Mouse (Mus musculus) liver, embryonic 12.5 days (tissue): Measurements from ENCODE around the gene Cd80. TPM values are rescaled to one million over a fixed set of nuclear protein-coding genes. Genes with fewer than 3 reads are reported as not detected.

Source experiments
- ATAC-seq: fragments of 200-750 bp; cut with Nextera tagmentation; 2 replicates; pipeline ENCODE4 v1.8.0; 2017; ENCODE audit warnings: moderate number of reproducible peaks, mild to moderate bottlenecking, moderate library complexity
- H3K27ac ChIP-seq: fragments of 300-500 bp; sonication (generic); 2 replicates; pipeline ENCODE4 v1.5.1; 2016; ENCODE audit warnings: mild to moderate bottlenecking
- H3K27me3 ChIP-seq: fragments of 300-500 bp; sonication (generic); replicated peaks from 2 replicates; pipeline ENCODE4 v1.6.1; 2016; ENCODE audit warnings: mild to moderate bottlenecking, moderate library complexity
- H3K36me3 ChIP-seq: fragments of 300-500 bp; sonication (generic); 2 replicates; pipeline ENCODE4 v1.6.1; 2016; ENCODE audit warnings: mild to moderate bottlenecking, moderate library complexity
- H3K4me1 ChIP-seq: fragments of 300-500 bp; sonication (generic); 2 replicates; pipeline ENCODE4 v1.6.1; 2016
- H3K4me2 ChIP-seq: fragments of 300-500 bp; sonication (generic); 2 replicates; pipeline ENCODE4 v1.6.1; 2016; ENCODE audit warnings: mild to moderate bottlenecking, moderate library complexity
- H3K4me3 ChIP-seq: fragments of 300-500 bp; sonication (generic); 2 replicates; pipeline ENCODE4 v1.5.1; 2016; ENCODE audit warnings: mild to moderate bottlenecking, moderate library complexity
- H3K9ac ChIP-seq: fragments of 300-500 bp; sonication (generic); 2 replicates; pipeline ENCODE4 v1.6.1; 2016; ENCODE audit warnings: mild to moderate bottlenecking, moderate library complexity
- H3K9me3 ChIP-seq: fragments of 300-500 bp; sonication (generic); replicated peaks from 2 replicates; pipeline ENCODE4 v1.6.1; 2016; ENCODE audit warnings: mild to moderate bottlenecking, moderate library complexity
- WGBS: fragments of 180-500 bp; shearing (Covaris S2); methylation state at CpG from one replicate; pipeline ENCODE4 v1.1.7; 2016; ENCODE audit not compliant: insufficient replicate concordance; 5-methylcytosine and 5-hydroxymethylcytosine counted together
- polyA plus RNA-seq: library from polyadenylated mRNA; unstranded; fragments of >200 nt; fragmentation: Nextera tagmentation; extraction: Ambion mirVana; gene quantifications from 2 replicates; pipeline ENCODE4 v1.2.1, GENCODE M21; 2016

Cd80 gene
- polyA plus RNA-seq, 1 experiment from 2014 or later, result 0.19 TPM

GRCm38 (mm10) chr16:38451421-38452205 lies 3.7 kb upstream of the Cd80 start:
- Histone ChIP-seq H3K27ac (peak overlapping the region; percentile 85), H3K9ac (peak overlapping the region; percentile 87), H3K4me1 (peaks cover 33% of the 10 kb centered on the region), H3K4me3 (peak overlapping the region; percentile 74), H3K9me3 (no peaks in the 10 kb centered on the region), H3K27me3 (no peaks in the 10 kb centered on the region), H3K36me3 (peaks cover 38% of the 10 kb centered on the region), H3K4me2 (peak overlapping the region; percentile 84)
- ATAC-seq, result no peak
- 46% methylated on average over 12 of the region's 12 CpGs for WGBS

DNA sequence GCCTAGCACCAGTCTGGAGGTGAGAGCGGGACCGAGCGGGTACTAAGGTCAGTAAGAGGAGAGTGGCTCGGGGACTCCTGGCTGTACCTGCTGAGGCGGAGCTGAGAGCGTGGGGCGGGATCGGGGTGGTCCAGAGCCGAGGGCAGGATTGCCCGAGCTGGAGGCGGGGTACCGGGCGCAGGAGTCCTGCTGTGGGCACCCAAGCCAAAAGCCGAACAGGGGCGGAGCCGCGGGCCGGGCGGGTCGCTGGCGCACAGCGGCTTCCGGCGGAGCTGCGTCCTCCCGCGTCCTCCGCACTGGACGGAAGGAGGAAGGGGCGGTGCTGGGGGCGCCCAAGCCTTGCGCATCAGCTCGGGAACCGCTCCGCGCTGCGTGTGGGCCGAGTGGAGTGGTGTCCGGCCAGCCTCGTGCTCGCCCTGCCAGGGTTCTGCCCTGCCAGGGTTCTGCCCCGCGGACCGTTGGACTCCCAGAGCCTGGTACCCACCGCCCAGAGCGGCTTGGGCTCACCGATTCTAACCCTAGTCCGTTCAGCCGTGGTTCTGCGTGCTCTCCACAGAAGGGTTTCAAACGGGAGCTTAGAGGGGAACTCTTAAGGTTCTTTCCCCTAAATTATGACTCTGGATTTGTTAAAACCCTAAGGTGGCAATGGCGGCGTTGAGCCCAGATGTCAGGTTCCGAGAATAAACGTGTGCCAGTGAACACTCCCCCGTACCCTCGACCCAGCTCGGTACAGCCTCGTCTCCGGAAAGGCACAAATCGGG lies 2.7 kb upstream of the Cd80 start, which contains the start of gene Adprh:
TSS of gene Adprh (minus strand) at position 262 of the 761 bp plus-strand sequence.
- H3K4me2 ChIP-seq, result peak within 1 kb of the TSS; percentile 84
- peak within 1 kb of the TSS; percentile 87 for H3K9ac ChIP-seq
- H3K4me1 ChIP-seq, result peaks cover 43% of the 10 kb centered on the region
- peak within 1 kb of the TSS; percentile 74 for H3K4me3 ChIP-seq
- WGBS, result under 1% methylated on average over 61 of the region's 61 CpGs
- H3K9me3 ChIP-seq, result no peaks in the 10 kb centered on the region
- peak within 1 kb of the TSS; percentile 85 for H3K27ac ChIP-seq
- no peaks in the 10 kb centered on the region for H3K27me3 ChIP-seq
- peak; percentile 94 for ATAC-seq
- peaks cover 28% of the 10 kb centered on the region for H3K36me3 ChIP-seq

- H3K36me3 ChIP-seq, result peaks cover 22% of the 10 kb centered on the region
- H3K9ac ChIP-seq, result peak overlapping the region; percentile 87
- no peaks in the 10 kb centered on the region for H3K9me3 ChIP-seq
- H3K4me1 ChIP-seq, result peaks cover 44% of the 10 kb centered on the region
- H3K4me3 ChIP-seq, result peak overlapping the region; percentile 74
- H3K27me3 ChIP-seq, result no peaks in the 10 kb centered on the region
- peak overlapping the region; percentile 84 for H3K4me2 ChIP-seq
- no peak for ATAC-seq
- 28% methylated on average over 3 of the region's 3 CpGs for WGBS
- peak overlapping the region; percentile 85 for H3K27ac ChIP-seq
Observed at GRCm38 (mm10) chr16:38453203-38453553, 2.2 kb upstream of the Cd80 start.

- H3K4me3 ChIP-seq, result no peak overlapping the region
- H3K36me3 ChIP-seq, result peaks cover 15% of the 10 kb centered on the region
- H3K4me2 ChIP-seq, result peak overlapping the region; percentile 21; the same call in 1 of the 2 replicates
- peaks cover 52% of the 10 kb centered on the region for H3K4me1 ChIP-seq
- no peak overlapping the region for H3K9ac ChIP-seq
- H3K27ac ChIP-seq, result peak overlapping the region; percentile 70
- H3K9me3 ChIP-seq, result no peaks in the 10 kb centered on the region
- 31% methylated on average over 4 of the region's 4 CpGs for WGBS
- ATAC-seq, result peak; percentile 63
- no peaks in the 10 kb centered on the region for H3K27me3 ChIP-seq
Observed at GRCm38 (mm10) chr16:38453952-38454351, 1.4 kb upstream of the Cd80 start.

DNA sequence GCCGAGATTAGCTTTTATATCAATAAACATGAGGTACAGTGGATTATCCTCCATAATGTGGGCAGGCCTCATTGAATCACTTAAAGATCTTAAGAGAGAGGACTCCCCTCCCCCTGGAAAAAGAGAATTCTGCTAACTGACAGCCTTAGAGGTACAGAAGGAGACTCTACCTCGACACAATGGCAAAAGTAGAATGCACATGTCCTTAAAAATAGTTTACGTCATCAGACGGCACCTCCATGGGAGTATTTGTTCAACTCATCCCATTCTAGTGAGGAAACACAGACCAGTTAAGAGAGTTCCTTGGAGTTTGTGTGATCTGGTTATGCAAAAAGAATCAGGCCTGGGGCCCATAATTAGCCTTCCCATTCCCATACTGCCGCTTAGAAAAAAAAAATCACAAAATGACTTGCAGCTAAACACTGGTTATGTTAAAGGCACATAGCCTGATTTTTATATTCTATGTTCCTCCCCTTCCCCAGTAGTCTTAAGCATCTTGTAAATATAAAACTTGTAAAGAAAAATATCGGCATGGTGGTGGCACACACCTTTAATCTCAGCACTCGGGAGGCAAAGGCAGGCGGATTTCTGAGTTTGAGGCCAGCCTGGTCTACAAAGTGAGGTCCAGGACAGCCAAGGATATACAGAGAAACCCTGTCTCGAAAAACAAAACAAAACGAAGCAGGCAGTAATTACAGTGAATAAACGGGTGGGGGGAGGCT lies 667 bp upstream of the Cd80 start:
- Histone ChIP-seq H3K36me3 (peaks cover 8% of the 10 kb centered on the region), H3K9ac (no peak overlapping the region), H3K4me2 (no peak overlapping the region), H3K27me3 (no peaks in the 10 kb centered on the region), H3K27ac (peak overlapping the region; percentile 70; the same call in 1 of the 2 replicates), H3K9me3 (no peaks in the 10 kb centered on the region), H3K4me3 (no peak overlapping the region), H3K4me1 (peaks cover 53% of the 10 kb centered on the region)
- no peak for ATAC-seq
- 72% methylated on average over 11 of the region's 11 CpGs for WGBS

DNA sequence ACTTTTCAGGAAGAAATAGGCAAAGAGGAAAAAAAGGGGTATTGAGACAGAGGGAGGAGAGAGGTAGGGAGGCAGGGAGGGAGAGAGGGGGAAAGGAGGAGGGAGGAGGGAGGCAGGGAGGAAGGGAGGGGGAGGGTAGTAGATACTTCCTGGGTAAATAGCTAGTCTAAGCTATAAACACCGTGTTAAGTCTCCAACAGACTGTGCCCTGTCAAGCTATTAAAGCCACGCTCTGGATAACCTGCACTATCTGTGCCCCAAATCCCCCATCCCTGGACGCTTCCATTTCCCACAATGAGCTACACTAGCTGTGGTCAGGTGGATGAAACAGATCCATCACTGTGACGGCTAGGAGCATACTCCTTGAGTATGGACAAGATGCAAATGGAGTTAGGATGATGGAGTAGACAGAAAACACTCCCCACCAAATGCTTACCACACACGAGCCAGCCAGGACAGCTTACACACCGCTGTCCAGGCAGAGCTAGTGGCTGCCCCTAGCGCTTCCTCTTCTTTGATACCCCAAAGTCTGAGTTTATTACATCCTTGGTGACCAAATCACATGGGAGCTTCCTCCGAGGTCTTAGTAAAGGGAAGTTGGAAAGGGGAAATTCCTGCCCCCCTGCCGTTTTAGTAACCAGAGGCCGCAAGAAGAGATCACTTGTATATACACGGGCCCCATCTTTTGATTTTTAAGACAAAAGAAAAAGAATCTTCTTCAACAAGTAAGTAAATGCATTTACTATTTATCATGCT lies 1.6 kb downstream of the Cd80 start:
- H3K9me3 ChIP-seq, result no peaks in the 10 kb centered on the region
- no peak for ATAC-seq
- peaks cover 36% of the 10 kb centered on the region for H3K4me1 ChIP-seq
- H3K27ac ChIP-seq, result no peak overlapping the region
- H3K4me3 ChIP-seq, result no peak overlapping the region
- 35% methylated on average over 11 of the region's 11 CpGs for WGBS
- no peak overlapping the region; the same call in 1 of the 2 replicates for H3K9ac ChIP-seq
- no peaks in the 10 kb centered on the region for H3K27me3 ChIP-seq
- no peaks in the 10 kb centered on the region for H3K36me3 ChIP-seq
- H3K4me2 ChIP-seq, result no peak overlapping the region

DNA sequence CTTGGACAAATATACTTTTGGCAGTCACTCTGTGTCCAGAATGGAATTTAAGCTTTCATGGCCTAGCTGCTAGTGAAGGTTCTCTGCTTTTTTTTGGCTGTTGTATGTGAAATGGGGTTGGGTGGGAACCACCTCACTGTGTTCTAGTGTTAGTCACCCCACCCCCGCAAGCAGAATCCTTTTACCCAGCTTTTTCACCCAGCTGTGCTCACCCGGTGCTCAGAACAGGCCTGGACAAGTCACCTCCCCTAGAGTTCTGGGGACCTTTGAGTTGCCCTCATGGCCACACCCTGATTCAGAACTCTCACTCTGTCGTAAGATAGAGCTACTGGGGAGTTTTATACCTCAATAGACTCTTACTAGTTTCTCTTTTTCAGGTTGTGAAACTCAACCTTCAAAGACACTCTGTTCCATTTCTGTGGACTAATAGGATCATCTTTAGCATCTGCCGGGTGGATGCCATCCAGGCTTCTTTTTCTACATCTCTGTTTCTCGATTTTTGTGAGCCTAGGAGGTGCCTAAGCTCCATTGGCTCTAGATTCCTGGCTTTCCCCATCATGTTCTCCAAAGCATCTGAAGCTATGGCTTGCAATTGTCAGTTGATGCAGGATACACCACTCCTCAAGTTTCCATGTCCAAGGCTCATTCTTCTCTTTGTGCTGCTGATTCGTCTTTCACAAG lies 3.4 kb downstream of the Cd80 start:
- 54% methylated on average over 6 of the region's 6 CpGs for WGBS
- Histone ChIP-seq H3K9me3 (no peaks in the 10 kb centered on the region), H3K27ac (no peak overlapping the region), H3K36me3 (no peaks in the 10 kb centered on the region), H3K4me1 (peaks cover 28% of the 10 kb centered on the region), H3K4me2 (no peak overlapping the region), H3K4me3 (no peak overlapping the region), H3K9ac (no peak overlapping the region), H3K27me3 (no peaks in the 10 kb centered on the region)
- ATAC-seq, result no peak

- Histone ChIP-seq H3K4me1 (peaks cover 20% of the 10 kb centered on the region), H3K4me3 (no peak overlapping the region), H3K9ac (no peak overlapping the region), H3K36me3 (no peaks in the 10 kb centered on the region), H3K9me3 (no peaks in the 10 kb centered on the region), H3K4me2 (no peak overlapping the region), H3K27ac (no peak overlapping the region), H3K27me3 (no peaks in the 10 kb centered on the region)
- ATAC-seq, result no peak
- 77% methylated on average over 4 of the region's 4 CpGs for WGBS
Observed at GRCm38 (mm10) chr16:38459990-38460389, 4.6 kb downstream of the Cd80 start.

GRCm38 (mm10) chr16:38461749-38462148 lies 6.4 kb downstream of the Cd80 start:
- Histone ChIP-seq H3K9ac (no peak overlapping the region), H3K9me3 (no peaks in the 10 kb centered on the region), H3K4me2 (no peak overlapping the region), H3K36me3 (no peaks in the 10 kb centered on the region), H3K27me3 (no peaks in the 10 kb centered on the region), H3K4me1 (peaks cover 23% of the 10 kb centered on the region), H3K4me3 (no peak overlapping the region), H3K27ac (no peak overlapping the region)
- 53% methylated on average over 8 of the region's 8 CpGs for WGBS
- ATAC-seq, result no peak

DNA sequence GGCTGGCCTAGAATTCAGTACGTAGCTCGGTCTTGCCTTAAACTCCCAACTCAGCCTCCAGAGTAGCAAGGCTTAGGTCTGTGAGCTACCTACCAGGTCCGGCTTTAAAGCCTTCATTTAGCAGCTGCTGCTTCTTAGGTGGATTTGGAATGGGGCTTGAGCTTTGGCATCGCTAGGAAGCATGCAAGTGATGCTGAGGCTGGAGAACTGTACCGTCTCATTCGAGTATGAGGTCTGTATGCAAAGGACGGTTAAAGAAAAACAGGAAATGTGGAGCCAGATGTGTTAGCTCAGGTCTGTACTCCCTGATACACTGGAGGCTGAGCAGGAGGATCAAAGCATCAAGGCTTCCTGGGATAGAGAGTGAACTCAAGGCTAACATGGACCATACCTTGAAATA lies 6.8 kb downstream of the Cd80 start:
- no peak overlapping the region for H3K9ac ChIP-seq
- no peaks in the 10 kb centered on the region for H3K9me3 ChIP-seq
- no peak overlapping the region for H3K4me2 ChIP-seq
- no peak overlapping the region for H3K27ac ChIP-seq
- no peak for ATAC-seq
- peaks cover 23% of the 10 kb centered on the region for H3K4me1 ChIP-seq
- no peaks in the 10 kb centered on the region for H3K27me3 ChIP-seq
- no peak overlapping the region for H3K4me3 ChIP-seq
- WGBS, result 67% methylated on average over 7 of the region's 7 CpGs
- no peaks in the 10 kb centered on the region for H3K36me3 ChIP-seq

- Histone ChIP-seq H3K4me3 (no peak overlapping the region), H3K27ac (no peak overlapping the region), H3K9me3 (no peaks in the 10 kb centered on the region), H3K4me2 (no peak overlapping the region), H3K27me3 (no peaks in the 10 kb centered on the region), H3K9ac (no peak overlapping the region), H3K36me3 (no peaks in the 10 kb centered on the region), H3K4me1 (peaks cover 27% of the 10 kb centered on the region)
- 79% methylated on average over 5 of the region's 5 CpGs for WGBS
- ATAC-seq, result no peak
Observed at GRCm38 (mm10) chr16:38463305-38463704, 7.9 kb downstream of the Cd80 start.
